Mouse (Mus musculus) embryonic facial prominence, embryonic 14.5 days (tissue): ENCODE data around the gene Zfp668. TPM values are rescaled to one million over a fixed set of nuclear protein-coding genes. Genes with fewer than 3 reads are reported as not detected.

ENCODE experiments used
- ATAC-seq: fragments of 200-750 bp; cut with Nextera tagmentation; 2 replicates; pipeline ENCODE4 v1.8.0; 2017; ENCODE audit warnings: low read depth, moderate number of reproducible peaks, moderate TSS enrichment
- DNase-seq: peaks from one replicate; pipeline ENCODE4 v3.0.0-alpha.2; 2015; ENCODE audit warnings: low spot score
- H3K27ac ChIP-seq: fragments of 300-500 bp; sonication (generic); replicated peaks from 2 replicates; pipeline ENCODE4 v1.5.1; 2014; ENCODE audit warnings: low read depth, mild to moderate bottlenecking, low read length, moderate library complexity
- H3K27me3 ChIP-seq: fragments of 300-500 bp; sonication (generic); replicated peaks from 2 replicates; pipeline ENCODE4 v1.6.1; 2014; ENCODE audit warnings: low read length; ENCODE audit not compliant: control insufficient read depth, insufficient read depth
- H3K36me3 ChIP-seq: fragments of 300-500 bp; sonication (generic); 2 replicates; pipeline ENCODE4 v1.6.1; 2014; ENCODE audit warnings: low read length, mixed read lengths; ENCODE audit not compliant: control insufficient read depth, insufficient read depth
- H3K4me1 ChIP-seq: fragments of 300-500 bp; sonication (generic); 2 replicates; pipeline ENCODE4 v1.6.1; 2014; ENCODE audit warnings: antibody characterized with exemption, low read length; ENCODE audit not compliant: control insufficient read depth, insufficient read depth
- H3K4me2 ChIP-seq: fragments of 300-500 bp; sonication (generic); 2 replicates; pipeline ENCODE4 v1.6.1; 2014; ENCODE audit warnings: low read depth, mild to moderate bottlenecking, low read length, moderate library complexity, mixed read lengths
- H3K4me3 ChIP-seq: fragments of 300-500 bp; sonication (generic); 2 replicates; pipeline ENCODE4 v1.5.1; 2014; ENCODE audit warnings: low read depth, mild to moderate bottlenecking, low read length
- H3K9ac ChIP-seq: fragments of 300-500 bp; sonication (generic); 2 replicates; pipeline ENCODE4 v1.6.1; 2014; ENCODE audit warnings: low read depth, mild to moderate bottlenecking, low read length, moderate library complexity, mixed read lengths
- H3K9me3 ChIP-seq: fragments of 300-500 bp; sonication (generic); 2 replicates; pipeline ENCODE4 v1.6.1; 2016; ENCODE audit warnings: low read length; ENCODE audit not compliant: control insufficient read depth
- WGBS: fragments of 180-500 bp; shearing (Covaris S2); extraction: QIAGEN DNeasy Blood & Tissue Kit; methylation state at CpG from one replicate; pipeline ENCODE4 v1.1.7; 2014; 5-methylcytosine and 5-hydroxymethylcytosine counted together
- polyA plus RNA-seq: library from polyadenylated mRNA; unstranded; fragments of >200 nt; fragmentation: Nextera tagmentation; extraction: Ambion mirVana; gene quantifications from 2 replicates; pipeline ENCODE4 v1.2.1, GENCODE M21; 2014

Zfp668 gene
- polyA plus RNA-seq, 1 experiment from 2014 or later: 11.2 TPM

- no peak for DNase-seq
- peaks cover 32% of the 10 kb centered on the region for H3K36me3 ChIP-seq
- WGBS: 84% methylated on average over 19 of the region's 19 CpGs
Measured at GRCm38 (mm10) chr7:127814241-127814921, 62.2 kb downstream of the Zfp668 start.

GRCm38 (mm10) chr7:127813821-127814220, 62.8 kb downstream of the Zfp668 start:
- Histone ChIP-seq H3K27ac (no peak overlapping the region), H3K4me2 (no peak overlapping the region), H3K36me3 (peaks cover 32% of the 10 kb centered on the region), H3K4me1 (no peaks in the 10 kb centered on the region), H3K9ac (no peak overlapping the region), H3K4me3 (no peak overlapping the region), H3K9me3 (no peaks in the 10 kb centered on the region), H3K27me3 (no peaks in the 10 kb centered on the region)
- no peak for DNase-seq
- WGBS: 78% methylated on average over 4 of the region's 4 CpGs
- no peak for ATAC-seq

More at GRCm38 (mm10) chr7:127814241-127814921, 62.2 kb downstream of the Zfp668 start:
- H3K4me2 ChIP-seq: no peak overlapping the region
- H3K27ac ChIP-seq: 0 out of 2 replicates have a peak overlapping the region, but pooled peaks have one; percentile 33
- ATAC-seq: no peak
- H3K9me3 ChIP-seq: no peaks in the 10 kb centered on the region
- no peaks in the 10 kb centered on the region for H3K27me3 ChIP-seq
- H3K4me3 ChIP-seq: no peak overlapping the region
- no peak overlapping the region for H3K9ac ChIP-seq
- no peaks in the 10 kb centered on the region for H3K4me1 ChIP-seq

Other genes starting within 250 kb of the Zfp668 start
- 84.2 and 86.6 TPM in 2 replicates for gene Bcl7c, start 167.9 kb downstream of the Zfp668 start, polyA plus RNA-seq
- 20.9 and 23.8 TPM in 2 replicates for gene Ctf1, start 164.1 kb downstream of the Zfp668 start, polyA plus RNA-seq
- 0.14 and 0.35 TPM in 2 replicates for gene Ctf2, start 144.7 kb downstream of the Zfp668 start, polyA plus RNA-seq
- 3.0 and 3.8 TPM in 2 replicates for gene Fbxl19, start 132.3 kb downstream of the Zfp668 start, polyA plus RNA-seq
- gene Orai3, start 107.0 kb downstream of the Zfp668 start, polyA plus RNA-seq: 10.4 and 11.9 TPM in 2 replicates
- 23.0 and 24.1 TPM in 2 replicates for gene Setd1a, start 100.2 kb downstream of the Zfp668 start, polyA plus RNA-seq
- gene Gm49388, start 91.2 kb downstream of the Zfp668 start, polyA plus RNA-seq: 0.43 TPM in 1 of 2 replicates, not detected in the other
- 22.2 and 23.5 TPM in 2 replicates for gene Hsd3b7, start 76.2 kb downstream of the Zfp668 start, polyA plus RNA-seq
- 28.0 and 38.1 TPM in 2 replicates for gene Stx4a, start 52.5 kb downstream of the Zfp668 start, polyA plus RNA-seq
- 3.4 and 5.2 TPM in 2 replicates for gene Stx1b, start 52.3 kb downstream of the Zfp668 start, polyA plus RNA-seq
- gene Zfp646, start 607 bp downstream of the Zfp668 start, polyA plus RNA-seq: 13.3 and 14.0 TPM in 2 replicates
- 1.8 and 2.4 TPM in 2 replicates for gene Prss53, start 14.1 kb upstream of the Zfp668 start, polyA plus RNA-seq
- not detected in 2 replicates for gene Gm21974, start 18.6 kb upstream of the Zfp668 start, polyA plus RNA-seq
- 286 and 318 TPM in 2 replicates for gene Vkorc1, start 18.8 kb upstream of the Zfp668 start, polyA plus RNA-seq
- 121 and 125 TPM in 2 replicates for gene Bckdk, start 27.3 kb upstream of the Zfp668 start, polyA plus RNA-seq
- gene Kat8, start 35.7 kb upstream of the Zfp668 start, polyA plus RNA-seq: 31.7 and 35.5 TPM in 2 replicates
- gene Prss8, start 53.3 kb upstream of the Zfp668 start, polyA plus RNA-seq: 11.1 and 11.3 TPM in 2 replicates
- 10.6 and 11.1 TPM in 2 replicates for gene Prss36, start 69.9 kb upstream of the Zfp668 start, polyA plus RNA-seq
- gene Fus, start 90.6 kb upstream of the Zfp668 start, polyA plus RNA-seq: 46.3 and 58.2 TPM in 2 replicates
- 78.6 and 81.1 TPM in 2 replicates for gene Pycard, start 117.0 kb upstream of the Zfp668 start, polyA plus RNA-seq
- 4.2 and 5.3 TPM in 2 replicates for gene Trim72, start 127.1 kb upstream of the Zfp668 start, polyA plus RNA-seq
- 1.0 and 1.4 TPM in 2 replicates for gene Itgam, start 185.8 kb upstream of the Zfp668 start, polyA plus RNA-seq
- not detected in 2 replicates for gene Gm49368, start 185.9 kb upstream of the Zfp668 start, polyA plus RNA-seq